Mouse (Mus musculus): Measurements from ENCODE around the gene Fbxl2.

DNA sequence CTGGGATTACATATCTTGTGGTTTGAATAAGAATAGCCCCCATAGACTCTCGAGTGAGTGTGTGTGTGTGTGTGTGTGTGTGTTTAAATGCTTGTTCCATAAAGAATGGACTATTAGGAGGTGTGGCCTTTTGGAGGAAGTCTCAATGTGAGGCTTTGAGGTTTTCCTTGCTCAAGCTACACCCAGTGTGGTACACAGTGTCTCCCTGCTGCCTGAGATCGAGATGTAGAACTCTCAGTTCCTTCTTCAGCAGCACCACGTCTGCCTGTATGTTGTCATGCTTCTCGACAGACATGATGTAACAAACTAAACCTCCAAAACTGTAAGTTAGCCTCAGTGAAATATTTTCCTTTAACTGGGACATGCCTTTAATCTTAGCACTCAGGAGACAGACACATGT is 117.4 kb downstream of the Fbxl2 start:
- TF ChIP-seq CTCF (IDR thresholded peaks at IDR 0.05) = no peak
- TF ChIP-seq EP300 (IDR thresholded peaks at IDR 0.05) = no peak
